Mouse (Mus musculus): ENCODE measurements around the gene Spred3. TPM values are rescaled to one million over a fixed set of nuclear protein-coding genes. Genes with fewer than 3 reads are reported as not detected.

Gene Spred3
- total and polyA plus RNA-seq, 2 experiments from 2014 or later = 1.00 to 4.7 TPM

- WGBS = 9% methylated on average over 34 of the region's 34 CpGs
- peaks cover 50% of the 10 kb centered on the region for H3K27me3 ChIP-seq (ENCODE audit: control insufficient read depth, insufficient read depth, low read length)
- DNase-seq (ENCODE audit: low spot score) = no peak
Observed at GRCm38 (mm10) chr7:29171562-29172097, 1.4 kb upstream of the Spred3 start.

DNA sequence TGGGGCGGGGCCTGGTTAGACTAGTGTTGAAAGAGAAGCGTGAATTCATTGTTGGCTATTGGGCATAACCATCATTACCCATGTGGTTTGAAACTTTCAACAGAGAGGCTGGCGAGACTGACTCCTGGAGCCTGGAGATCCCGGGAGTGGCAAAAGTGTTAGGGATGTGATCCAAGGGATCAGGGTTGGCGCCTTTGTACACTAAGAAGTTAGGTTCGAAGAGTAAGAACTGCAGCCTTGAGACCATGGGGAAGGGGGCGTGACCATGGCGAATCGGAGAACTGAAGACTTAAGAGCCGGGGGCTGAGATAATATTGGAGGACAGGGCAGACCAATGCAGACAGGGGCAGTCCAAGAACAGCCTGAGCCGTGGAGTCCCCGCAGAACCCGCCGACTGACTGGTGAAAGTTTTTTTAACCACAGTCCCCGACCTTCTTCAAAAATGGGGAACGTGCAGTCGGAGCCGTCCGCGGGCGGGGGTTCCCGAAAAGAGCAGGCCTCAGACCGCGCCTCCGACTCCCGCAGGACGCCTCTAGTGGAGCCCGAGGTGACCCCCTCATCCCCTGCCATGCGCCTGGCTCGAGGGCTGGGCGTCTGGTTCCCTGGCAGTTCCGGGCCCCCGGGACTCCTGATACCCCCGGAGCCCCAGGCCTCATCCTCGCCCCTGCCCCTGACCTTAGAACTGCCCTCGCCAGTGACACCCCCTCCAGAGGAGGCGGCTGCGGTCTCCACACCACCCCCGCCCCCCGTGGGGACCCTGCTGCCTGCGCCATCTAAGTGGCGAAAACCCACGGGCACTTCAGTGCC is 747 bp upstream of the Spred3 start:
- DNase-seq (ENCODE audit: low spot score) (peak; percentile 25), ATAC-seq (ENCODE audit: insufficient read depth, low read depth) (no peak)
- Histone ChIP-seq H3K4me1 (ENCODE audit: control insufficient read depth, insufficient read depth) (peaks cover 16% of the 10 kb centered on the region), H3K27me3 (ENCODE audit: control insufficient read depth, insufficient read depth, low read length) (peaks cover 50% of the 10 kb centered on the region), H3K9me3 (replicated peaks; ENCODE audit: control insufficient read depth, low read length) (no peaks in the 10 kb centered on the region), H3K4me2 (ENCODE audit: low read depth, low read length) (peak overlapping the region; percentile 66), H3K4me3 (ENCODE audit: low read depth, low read length) (peak overlapping the region; percentile 59), H3K27ac (ENCODE audit: low read depth) (no peak overlapping the region), H3K36me3 (replicated peaks; ENCODE audit: control insufficient read depth, insufficient read depth, low read length) (peaks cover 28% of the 10 kb centered on the region), H3K9ac (replicated peaks; ENCODE audit: low read depth, low read length) (0 out of 2 replicates have a peak overlapping the region, but pooled peaks have one; percentile 15)
- 4% methylated on average over 42 of the region's 43 CpGs for WGBS
- TF ChIP-seq CTCF (IDR thresholded peaks at IDR 0.05; ENCODE audit: low read depth) = no peak
- TF ChIP-seq EP300 (IDR thresholded peaks at IDR 0.05; ENCODE audit: low read depth) = no peak

More at GRCm38 (mm10) chr7:29171562-29172097, 1.4 kb upstream of the Spred3 start:
- peaks cover 34% of the 10 kb centered on the region for H3K36me3 ChIP-seq (replicated peaks; ENCODE audit: control insufficient read depth, insufficient read depth, low read length)
- peak overlapping the region; percentile 15; the same call in 1 of the 2 replicates for H3K9ac ChIP-seq (replicated peaks; ENCODE audit: low read depth, low read length)
- ATAC-seq (ENCODE audit: insufficient read depth, low read depth) = no peak
- H3K4me3 ChIP-seq (ENCODE audit: low read depth, low read length) = peak overlapping the region; percentile 59
- no peak overlapping the region for H3K27ac ChIP-seq (ENCODE audit: low read depth)
- H3K4me1 ChIP-seq (ENCODE audit: control insufficient read depth, insufficient read depth) = peaks cover 16% of the 10 kb centered on the region
- TF ChIP-seq CTCF (IDR thresholded peaks at IDR 0.05; ENCODE audit: low read depth) (no peak), EP300 (IDR thresholded peaks at IDR 0.05; ENCODE audit: low read depth) (no peak)
- H3K9me3 ChIP-seq (replicated peaks; ENCODE audit: control insufficient read depth, low read length) = no peaks in the 10 kb centered on the region
- H3K4me2 ChIP-seq (ENCODE audit: low read depth, low read length) = peak overlapping the region; percentile 66

- no peak for TF ChIP-seq EP300 (IDR thresholded peaks at IDR 0.05; ENCODE audit: low read depth)
- no peak for TF ChIP-seq CTCF (IDR thresholded peaks at IDR 0.05; ENCODE audit: low read depth)
- H3K9ac ChIP-seq (replicated peaks; ENCODE audit: low read depth, low read length) = peak overlapping the region; percentile 24
- H3K27ac ChIP-seq (ENCODE audit: low read depth) = peak overlapping the region; percentile 46
- peaks cover 50% of the 10 kb centered on the region for H3K27me3 ChIP-seq (ENCODE audit: control insufficient read depth, insufficient read depth, low read length)
- peak; percentile 76 for ATAC-seq (ENCODE audit: insufficient read depth, low read depth)
- H3K4me1 ChIP-seq (ENCODE audit: control insufficient read depth, insufficient read depth) = peaks cover 16% of the 10 kb centered on the region
- no peaks in the 10 kb centered on the region for H3K9me3 ChIP-seq (replicated peaks; ENCODE audit: control insufficient read depth, low read length)
- WGBS = under 1% methylated on average over 38 of the region's 39 CpGs
- H3K36me3 ChIP-seq (replicated peaks; ENCODE audit: control insufficient read depth, insufficient read depth, low read length) = peaks cover 13% of the 10 kb centered on the region
- H3K4me3 ChIP-seq (ENCODE audit: low read depth, low read length) = peak overlapping the region; percentile 59
- DNase-seq (ENCODE audit: low spot score) = peak; percentile 75
- peak overlapping the region; percentile 66 for H3K4me2 ChIP-seq (ENCODE audit: low read depth, low read length)
Observed at GRCm38 (mm10) chr7:29169231-29170065, 763 bp downstream of the Spred3 start.

- Histone ChIP-seq H3K4me1 (ENCODE audit: control insufficient read depth, insufficient read depth) (peaks cover 16% of the 10 kb centered on the region), H3K4me3 (ENCODE audit: low read depth, low read length) (peak overlapping the region; percentile 59), H3K9ac (replicated peaks; ENCODE audit: low read depth, low read length) (no peak overlapping the region), H3K27me3 (ENCODE audit: control insufficient read depth, insufficient read depth, low read length) (peaks cover 50% of the 10 kb centered on the region), H3K27ac (ENCODE audit: low read depth) (no peak overlapping the region), H3K9me3 (replicated peaks; ENCODE audit: control insufficient read depth, low read length) (no peaks in the 10 kb centered on the region), H3K4me2 (ENCODE audit: low read depth, low read length) (peak overlapping the region; percentile 66), H3K36me3 (replicated peaks; ENCODE audit: control insufficient read depth, insufficient read depth, low read length) (peaks cover 6% of the 10 kb centered on the region)
- DNase-seq (ENCODE audit: low spot score) (no peak), ATAC-seq (ENCODE audit: insufficient read depth, low read depth) (no peak)
- WGBS = under 1% methylated on average over 13 of the region's 14 CpGs
- TF ChIP-seq EP300 (IDR thresholded peaks at IDR 0.05; ENCODE audit: low read depth) (no peak), CTCF (IDR thresholded peaks at IDR 0.05; ENCODE audit: low read depth) (no peak)
Observed at GRCm38 (mm10) chr7:29168791-29169230, 1.4 kb downstream of the Spred3 start.

DNA sequence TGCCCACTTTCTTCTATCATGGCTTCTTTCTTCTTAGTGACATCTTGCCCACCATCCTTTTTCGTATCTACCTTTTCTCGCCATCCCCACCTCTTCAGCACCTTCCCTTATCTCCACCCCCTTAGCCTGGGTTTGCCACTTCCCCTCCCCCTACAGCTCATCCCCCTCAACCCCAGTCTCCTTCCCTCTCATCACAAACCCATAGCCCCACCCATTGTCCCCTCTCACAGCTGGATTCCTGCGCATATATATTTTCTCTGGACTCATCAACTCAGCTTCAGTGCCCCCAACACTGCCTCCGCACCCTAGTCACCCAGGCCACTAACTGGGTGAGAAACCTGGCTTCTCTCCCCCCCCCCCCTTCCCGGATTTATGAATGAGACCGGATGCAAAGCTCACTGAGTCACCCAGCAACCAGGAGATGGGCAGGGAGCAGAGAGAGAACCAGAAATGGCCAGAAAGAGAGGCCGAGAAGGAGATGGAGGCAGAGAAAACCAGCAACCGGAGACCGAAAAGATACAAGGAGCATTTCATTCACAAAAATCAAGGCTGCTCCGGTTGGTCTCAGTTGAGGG is 2.0 kb downstream of the Spred3 start:
- no peaks in the 10 kb centered on the region for H3K9me3 ChIP-seq (replicated peaks; ENCODE audit: control insufficient read depth, low read length)
- H3K9ac ChIP-seq (replicated peaks; ENCODE audit: low read depth, low read length) = no peak overlapping the region
- TF ChIP-seq CTCF (IDR thresholded peaks at IDR 0.05; ENCODE audit: low read depth) = no peak
- TF ChIP-seq EP300 (IDR thresholded peaks at IDR 0.05; ENCODE audit: low read depth) = no peak
- H3K36me3 ChIP-seq (replicated peaks; ENCODE audit: control insufficient read depth, insufficient read depth, low read length) = 0 out of 2 replicates have a peak, but pooled peaks cover under 1% of the 10 kb centered on the region
- peak overlapping the region; percentile 59 for H3K4me3 ChIP-seq (ENCODE audit: low read depth, low read length)
- peaks cover 16% of the 10 kb centered on the region for H3K4me1 ChIP-seq (ENCODE audit: control insufficient read depth, insufficient read depth)
- no peak for ATAC-seq (ENCODE audit: insufficient read depth, low read depth)
- peaks cover 45% of the 10 kb centered on the region for H3K27me3 ChIP-seq (ENCODE audit: control insufficient read depth, insufficient read depth, low read length)
- no peak for DNase-seq (ENCODE audit: low spot score)
- WGBS = 10% methylated on average over 10 of the region's 10 CpGs
- H3K4me2 ChIP-seq (ENCODE audit: low read depth, low read length) = peak overlapping the region; percentile 66
- H3K27ac ChIP-seq (ENCODE audit: low read depth) = no peak overlapping the region

Measured in heart, postnatal 0 days (tissue).